Comparison of ENCODE assay signal across 8 mouse cellular contexts in the genomic region with DNA sequence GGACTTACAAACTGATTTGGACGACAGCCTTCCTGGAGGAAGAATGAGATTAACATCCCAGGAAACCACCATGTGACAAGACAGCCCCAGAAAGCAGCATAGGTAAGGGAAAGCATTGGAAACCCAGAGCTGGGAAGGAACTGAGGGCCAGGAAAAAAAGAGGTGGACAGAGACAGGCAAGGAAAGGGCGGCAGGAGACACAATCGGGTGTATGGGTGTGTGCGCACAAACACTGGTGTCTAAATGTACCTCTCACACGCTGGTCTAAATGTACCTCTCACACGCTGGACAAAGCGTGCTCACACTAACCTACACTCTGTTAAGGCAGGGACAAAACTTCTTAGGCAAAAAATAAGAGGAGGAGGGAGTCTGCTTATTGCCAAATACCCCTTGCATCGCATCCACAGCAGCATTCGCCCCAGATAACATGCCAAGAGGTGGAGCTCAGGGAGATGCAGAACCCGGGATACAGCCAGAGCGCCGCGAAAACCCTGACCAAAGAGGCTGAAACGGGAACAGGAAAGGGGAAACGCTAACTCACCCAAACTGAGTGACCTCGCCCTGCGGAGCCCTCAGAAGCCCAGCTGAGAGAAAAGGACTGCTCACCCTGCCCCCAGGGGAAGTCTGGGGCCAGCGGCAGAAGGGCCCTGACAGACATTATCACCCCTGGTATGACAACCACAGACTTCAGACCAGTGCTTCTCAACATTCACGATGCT. TPM values are rescaled to one million over a fixed set of nuclear protein-coding genes. Genes with fewer than 3 reads are reported as not detected.
DNase-seq lines count a peak whose midpoint lies in the region; ATAC-seq lines count a peak whose summit lies in the region.

No protein-coding gene starts in this region.

- no peaks in the 10 kb centered on the region for H3K9me3 ChIP-seq in hindbrain, embryonic 16.5 days (ENCODE audit: control insufficient read depth, low read length)
- H3K9me3 ChIP-seq in megakaryocyte, embryonic 14.5 days = no peaks in the 10 kb centered on the region

- no peaks in the 10 kb centered on the region for H3K27me3 ChIP-seq in hindbrain, embryonic 16.5 days (replicated peaks; ENCODE audit: control insufficient read depth, insufficient read depth, low read length)
- no peaks in the 10 kb centered on the region for H3K27me3 ChIP-seq in megakaryocyte, embryonic 14.5 days (replicated peaks)

- peak overlapping the region; percentile 55 for H3K27ac ChIP-seq in hindbrain, embryonic 16.5 days (ENCODE audit: low read depth, low read length)

- H3K4me1 ChIP-seq in hindbrain, embryonic 16.5 days (ENCODE audit: control insufficient read depth, insufficient read depth, low read depth, low read length) = peaks cover 42% of the 10 kb centered on the region
- H3K4me1 ChIP-seq in megakaryocyte, embryonic 14.5 days = peaks cover 74% of the 10 kb centered on the region

- WGBS in hindbrain, embryonic 16.5 days = 86% methylated on average over 19 of the region's 19 CpGs

- H3K4me2 ChIP-seq in hindbrain, embryonic 16.5 days (ENCODE audit: low read length) = peak overlapping the region; percentile 85

- peaks cover 40% of the 10 kb centered on the region for H3K36me3 ChIP-seq in hindbrain, embryonic 16.5 days (ENCODE audit: control insufficient read depth, insufficient read depth, low read length)
- H3K36me3 ChIP-seq in megakaryocyte, embryonic 14.5 days (replicated peaks; ENCODE audit: low read length) = peaks cover 63% of the 10 kb centered on the region

- DNase-seq in adrenal gland, adult (ENCODE audit: inconsistent age in 2 of 2, low spot score in 1 of 2) = peak; percentile 51 to 67
- no peak for DNase-seq in adrenal gland, postnatal 14 days
- DNase-seq in right cerebral cortex, postnatal 10 days (ENCODE audit: low spot score in 2 of 2) = peak; percentile 62 to 64
- no peak for DNase-seq in right cerebral cortex, postnatal 14 days
- DNase-seq in c-Kit-positive CD71-positive TER-119-positive erythroid progenitor cells, embryonic 14.5 days (ENCODE audit: low spot score) = no peak
- no peak for DNase-seq in frontal cortex, postnatal 36 days (ENCODE audit: low spot score in 2 of 2)

- peak overlapping the region; percentile 79 for H3K4me3 ChIP-seq in hindbrain, embryonic 16.5 days (ENCODE audit: low read length)
- H3K4me3 ChIP-seq in megakaryocyte, embryonic 14.5 days (replicated peaks) = peak overlapping the region; percentile 99

- ATAC-seq in hindbrain, embryonic 16.5 days = no peak

- H3K9ac ChIP-seq in hindbrain, embryonic 16.5 days (ENCODE audit: low read depth, low read length) = peak overlapping the region; percentile 39

RNA-seq across cellular contexts. Expression of a gene that starts 0.6 kb away (rescaled TPM):
- total RNA-seq in adrenal gland, postnatal 14 days (2021) = 927 and 1,052 TPM in 2 replicates
- polyA plus RNA-seq in hindbrain, embryonic 16.5 days (2015; fragmentation: Nextera tagmentation; extraction: Ambion mirVana) = 508 and 537 TPM in 2 replicates
- 10,199 and 14,647 TPM in 2 replicates for polyA plus RNA-seq in megakaryocyte, embryonic 14.5 days (2012; ENCODE audit: insufficient read depth, low replicate concordance)

RNA-seq across cellular contexts. Expression of a gene that starts 1.9 kb away (rescaled TPM):
- 32.3 and 34.4 TPM in 2 replicates for total RNA-seq in adrenal gland, postnatal 14 days (2021)
- 23.9 and 28.3 TPM in 2 replicates for polyA plus RNA-seq in hindbrain, embryonic 16.5 days (2015; fragmentation: Nextera tagmentation; extraction: Ambion mirVana)
- polyA plus RNA-seq in megakaryocyte, embryonic 14.5 days (2012; ENCODE audit: insufficient read depth, low replicate concordance) = 242 and 413 TPM in 2 replicates

RNA-seq across cellular contexts. Expression of a gene that starts 5.1 kb away (rescaled TPM):
- 0.45 and 0.74 TPM in 2 replicates for total RNA-seq in adrenal gland, postnatal 14 days (2021)
- 0.37 and 0.44 TPM in 2 replicates for polyA plus RNA-seq in hindbrain, embryonic 16.5 days (2015; fragmentation: Nextera tagmentation; extraction: Ambion mirVana)
- polyA plus RNA-seq in megakaryocyte, embryonic 14.5 days (2012; ENCODE audit: insufficient read depth, low replicate concordance) = not detected in 2 replicates

RNA-seq across cellular contexts. Expression of a gene that starts 9.7 kb away (rescaled TPM):
- not detected in 2 replicates for total RNA-seq in adrenal gland, postnatal 14 days (2021)
- polyA plus RNA-seq in hindbrain, embryonic 16.5 days (2015; fragmentation: Nextera tagmentation; extraction: Ambion mirVana) = not detected in 2 replicates
- polyA plus RNA-seq in megakaryocyte, embryonic 14.5 days (2012; ENCODE audit: insufficient read depth, low replicate concordance) = not detected in 2 replicates

RNA-seq across cellular contexts. Expression of a gene that starts 11.0 kb away (rescaled TPM):
- 31.2 and 46.3 TPM in 2 replicates for total RNA-seq in adrenal gland, postnatal 14 days (2021)
- polyA plus RNA-seq in hindbrain, embryonic 16.5 days (2015; fragmentation: Nextera tagmentation; extraction: Ambion mirVana) = 3.2 and 3.3 TPM in 2 replicates
- 23.4 and 41.9 TPM in 2 replicates for polyA plus RNA-seq in megakaryocyte, embryonic 14.5 days (2012; ENCODE audit: insufficient read depth, low replicate concordance)

Comparison
In these comparisons a context has a peak if more than half of its experiments do, and no peak if none do; other contexts are left out.
1. DNase-seq: peak in adrenal gland, adult (2 of 2) and right cerebral cortex, postnatal 10 days (2 of 2); none in adrenal gland, postnatal 14 days (single experiment), right cerebral cortex, postnatal 14 days (single experiment), c-Kit-positive CD71-positive TER-119-positive erythroid progenitor cells, embryonic 14.5 days (single experiment) and frontal cortex, postnatal 36 days (0 of 2).
2. RNA of a gene that starts 0.6 kb away (polyA plus RNA-seq): 10,199 to 14,647 TPM in megakaryocyte, embryonic 14.5 days; 508 to 537 TPM in hindbrain, embryonic 16.5 days; every median in the first group is over 10 times any median in the second.